Mouse (Mus musculus): ENCODE results near the gene Foxk1.

Foxk1 gene

GRCm38 (mm10) chr5:142386784-142387680 is 14.3 kb upstream of the Foxk1 start:
- in situ Hi-C loops (cut with MboI, MseI), result no loop called here

DNA sequence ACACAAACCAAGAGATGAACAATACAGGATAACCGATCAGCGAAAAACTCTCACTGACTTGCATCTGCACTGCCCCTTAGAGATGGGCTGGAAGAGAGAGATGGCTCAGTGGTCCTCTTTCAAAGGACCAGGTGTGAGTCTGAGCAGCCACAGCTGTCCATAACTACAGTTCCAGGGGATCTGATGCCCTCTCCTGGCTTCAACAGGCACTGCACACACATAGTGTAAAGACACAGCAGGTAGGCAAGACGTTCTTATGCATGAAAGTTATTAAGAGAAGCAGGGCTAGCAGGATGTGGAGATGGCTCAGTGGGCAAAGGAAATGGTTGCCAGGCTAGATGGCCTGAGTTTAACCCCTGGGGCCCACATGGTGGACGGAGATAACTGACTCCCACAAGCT is 13.6 kb upstream of the Foxk1 start:
- in situ Hi-C loops (cut with MboI, MseI), result no loop called here

DNA sequence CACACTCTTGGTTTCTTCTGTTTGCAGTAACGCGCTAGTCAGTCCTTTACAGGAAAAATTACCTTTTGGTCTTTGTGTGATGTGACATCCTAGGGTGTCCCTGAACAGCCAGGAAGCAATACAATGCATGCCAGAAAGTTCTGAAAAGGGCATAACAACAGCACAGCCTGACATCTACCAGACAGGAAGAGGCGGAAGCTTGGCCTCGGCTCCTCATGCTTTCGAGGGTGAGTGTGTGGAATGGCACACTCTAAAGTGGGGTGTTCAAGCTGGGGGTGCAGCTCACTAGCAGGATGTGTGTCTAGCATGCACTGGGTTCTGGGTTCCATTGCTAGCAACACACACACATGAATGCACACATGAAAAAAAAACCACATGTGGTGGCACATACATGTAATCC is 9.6 kb upstream of the Foxk1 start:
- in situ Hi-C loops (cut with MboI, MseI), result no loop called here

DNA sequence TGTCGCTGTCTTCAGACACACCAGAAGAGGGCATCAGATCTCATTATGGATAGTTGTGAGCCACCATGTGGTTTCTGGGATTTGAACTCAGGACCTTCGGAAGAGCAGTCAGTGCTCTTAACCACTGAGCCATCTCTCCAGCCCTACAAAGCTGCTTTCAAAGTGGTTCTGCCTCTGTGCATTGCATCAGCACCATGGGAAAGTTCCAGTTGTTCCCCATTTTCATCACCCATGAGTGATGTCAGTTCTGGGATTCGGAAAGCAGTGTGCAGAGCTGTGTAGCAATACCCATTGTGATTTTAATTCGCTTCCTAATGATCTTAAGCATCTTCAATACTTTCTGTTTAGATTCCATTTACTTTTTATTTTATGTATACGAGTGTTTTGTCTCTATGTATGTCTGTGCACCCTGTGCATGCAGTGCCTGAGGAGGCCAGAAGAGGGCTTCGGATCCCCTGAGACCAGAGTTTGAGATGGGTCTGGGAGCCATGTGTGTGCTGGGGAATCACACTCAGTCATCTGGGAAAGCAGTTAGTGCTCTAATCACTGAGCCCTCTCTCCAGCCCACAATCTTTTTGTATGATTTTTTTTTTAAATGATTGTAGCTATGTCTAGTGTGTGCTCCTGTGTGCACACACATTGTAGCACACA is 6.6 kb upstream of the Foxk1 start:
- in situ Hi-C loops (cut with MboI, MseI), result no loop called here

DNA sequence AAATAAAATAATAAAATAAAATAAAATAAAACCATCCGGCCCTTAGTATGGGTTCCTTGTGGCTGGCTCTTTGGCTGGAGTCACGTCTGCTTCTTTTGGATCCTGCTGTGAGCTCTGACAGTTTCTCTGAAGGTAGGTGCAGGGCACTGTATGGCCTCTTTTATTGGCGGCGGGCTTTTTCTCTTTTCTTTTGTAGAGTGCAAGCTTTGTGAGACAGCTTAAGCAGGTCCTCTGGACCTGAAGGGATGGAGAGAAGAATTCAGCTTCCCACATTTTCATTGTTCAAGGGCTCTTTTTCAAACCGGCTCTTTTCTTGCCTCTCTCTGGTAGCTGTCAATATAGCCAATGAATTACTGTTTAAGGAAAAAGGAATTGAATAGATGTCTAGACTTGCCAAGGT is 5.4 kb upstream of the Foxk1 start:
- in situ Hi-C loops (cut with MboI, MseI), result no loop called here

GRCm38 (mm10) chr5:142400181-142400883 is 965 bp upstream of the Foxk1 start:
- in situ Hi-C loops (cut with MboI, MseI), result loop anchor here in 1 of 2 experiments (5.0 to 25.0 kb wide), 2 partner anchors 33 to 1888 kb away; partner anchors contain the start of gene Chst12

- in situ Hi-C loops (cut with MboI, MseI), result loop anchor here in 1 of 2 experiments (5.0 to 25.0 kb wide), 2 partner anchors 35 to 1890 kb away; partner anchors contain the start of gene Chst12
These were observed 636 bp downstream of the Foxk1 start for GRCm38 (mm10) chr5:142401641-142402625.

DNA sequence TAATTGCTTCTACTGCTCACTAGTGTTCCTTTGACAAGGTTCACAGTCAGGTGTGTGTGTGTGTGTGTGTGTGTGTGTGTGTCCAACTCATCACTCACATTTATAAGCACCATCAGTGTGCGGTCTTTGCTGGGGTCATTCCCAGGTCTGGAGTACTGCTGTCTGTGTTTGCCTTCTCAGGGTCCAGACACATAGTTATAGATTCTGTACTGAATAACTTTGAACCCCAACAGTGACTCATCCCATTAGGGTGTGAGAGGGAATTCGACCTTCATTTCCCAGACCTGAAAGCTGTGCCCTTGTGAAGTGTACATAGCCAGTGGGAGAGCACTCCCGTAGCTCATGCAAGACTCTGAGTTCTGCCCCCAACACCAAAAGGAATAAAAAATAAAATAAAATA is 2.4 kb downstream of the Foxk1 start:
- in situ Hi-C loops (cut with MboI, MseI), result loop anchor here in 1 of 2 experiments (5.0 to 25.0 kb wide), 2 partner anchors 36 to 1891 kb away; partner anchors contain the start of gene Chst12

DNA sequence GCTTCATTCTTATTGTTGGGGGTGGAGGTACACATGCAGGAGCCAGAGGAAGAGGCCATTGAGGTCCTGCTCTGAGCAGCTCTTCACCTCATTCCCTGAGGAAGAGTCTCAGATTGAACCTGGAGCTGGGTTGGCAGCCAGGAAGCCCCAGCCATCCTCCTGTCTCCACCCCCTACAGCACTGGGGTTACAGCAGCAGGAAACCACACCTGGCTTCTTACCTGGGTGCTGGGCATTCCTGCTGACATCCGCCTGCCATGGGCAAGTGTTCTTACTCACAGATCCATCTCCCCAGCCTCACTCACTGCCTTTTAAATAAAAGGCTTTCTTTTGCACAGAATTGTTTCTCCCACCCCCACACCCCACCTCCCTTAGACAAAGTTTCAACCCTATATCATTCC is 3.0 kb downstream of the Foxk1 start:
- in situ Hi-C loops (cut with MboI, MseI), result loop anchor here in 1 of 2 experiments (5.0 to 25.0 kb wide), 2 partner anchors 37 to 1892 kb away; partner anchors contain the start of gene Chst12

DNA sequence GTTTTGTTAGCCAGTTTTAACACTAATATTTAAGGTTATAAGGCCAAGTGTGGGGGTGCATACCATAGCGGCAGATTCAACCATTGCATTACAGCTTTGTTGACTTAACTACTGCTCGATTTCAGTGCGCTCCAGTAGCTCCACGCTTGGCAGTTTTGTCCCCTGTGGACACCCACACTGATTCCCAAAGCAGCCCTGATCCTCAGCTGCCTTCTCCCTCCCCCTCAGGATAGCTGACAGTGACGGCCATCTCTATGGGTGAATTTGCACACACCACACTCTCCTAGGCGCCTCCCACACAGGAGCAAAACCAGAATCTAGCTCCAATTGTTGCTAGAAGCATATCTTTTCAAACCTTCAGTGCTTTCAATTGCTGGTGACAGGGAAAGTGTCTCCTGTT is 4.1 kb downstream of the Foxk1 start:
- in situ Hi-C loops (cut with MboI, MseI), result loop anchor here (5.0 to 25.0 kb wide), 3 partner anchors 37 to 1893 kb away; partner anchors contain the start of gene Chst12 (in 1 of the 2)

GRCm38 (mm10) chr5:142406401-142406800 is 5.1 kb downstream of the Foxk1 start:
- in situ Hi-C loops (cut with MboI, MseI), result loop anchor here (5.0 to 25.0 kb wide), 3 partner anchors 36 to 1894 kb away; partner anchors contain the start of gene Chst12 (in 1 of the 2)

- in situ Hi-C loops (cut with MboI, MseI), result loop anchor here (5.0 to 25.0 kb wide), 3 partner anchors 35 to 1895 kb away; partner anchors contain the start of gene Chst12 (in 1 of the 2)
These were observed 5.6 kb downstream of the Foxk1 start for GRCm38 (mm10) chr5:142406937-142407336.

GRCm38 (mm10) chr5:142407381-142407780 is 6.1 kb downstream of the Foxk1 start:
- in situ Hi-C loops (cut with MboI, MseI), result loop anchor here (5.0 to 25.0 kb wide), 3 partner anchors 35 to 1895 kb away; partner anchors contain the start of gene Chst12 (in 1 of the 2)

DNA sequence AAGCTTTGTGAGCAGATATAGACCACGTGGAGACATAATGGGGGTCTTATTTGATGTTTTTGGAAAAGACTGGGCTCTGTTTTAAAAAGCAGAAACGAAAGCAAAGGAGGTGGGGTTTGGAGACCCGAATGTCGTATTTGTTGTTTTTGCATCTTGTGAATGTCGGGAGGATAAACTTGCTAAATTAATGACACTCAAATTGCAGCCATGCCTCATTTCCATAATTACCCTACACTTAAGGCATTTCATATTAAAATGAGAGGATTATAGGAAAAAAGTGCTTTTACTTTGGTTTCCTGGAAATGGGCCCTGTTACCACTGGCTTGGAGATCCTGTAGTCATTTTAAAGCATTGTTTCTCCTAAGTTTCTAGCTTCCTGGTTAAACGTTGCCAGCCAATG is 7.9 kb downstream of the Foxk1 start:
- in situ Hi-C loops (cut with MboI, MseI), result loop anchor here (5.0 to 25.0 kb wide), 3 partner anchors 33 to 1897 kb away; partner anchors contain the start of gene Chst12 (in 1 of the 2)

GRCm38 (mm10) chr5:142410348-142410747 is 9.1 kb downstream of the Foxk1 start:
- in situ Hi-C loops (cut with MboI, MseI), result loop anchor here in 1 of 2 experiments (25.0 kb wide), 1 partner anchor 1898 kb away; the partner anchor contains the start of gene Chst12

DNA sequence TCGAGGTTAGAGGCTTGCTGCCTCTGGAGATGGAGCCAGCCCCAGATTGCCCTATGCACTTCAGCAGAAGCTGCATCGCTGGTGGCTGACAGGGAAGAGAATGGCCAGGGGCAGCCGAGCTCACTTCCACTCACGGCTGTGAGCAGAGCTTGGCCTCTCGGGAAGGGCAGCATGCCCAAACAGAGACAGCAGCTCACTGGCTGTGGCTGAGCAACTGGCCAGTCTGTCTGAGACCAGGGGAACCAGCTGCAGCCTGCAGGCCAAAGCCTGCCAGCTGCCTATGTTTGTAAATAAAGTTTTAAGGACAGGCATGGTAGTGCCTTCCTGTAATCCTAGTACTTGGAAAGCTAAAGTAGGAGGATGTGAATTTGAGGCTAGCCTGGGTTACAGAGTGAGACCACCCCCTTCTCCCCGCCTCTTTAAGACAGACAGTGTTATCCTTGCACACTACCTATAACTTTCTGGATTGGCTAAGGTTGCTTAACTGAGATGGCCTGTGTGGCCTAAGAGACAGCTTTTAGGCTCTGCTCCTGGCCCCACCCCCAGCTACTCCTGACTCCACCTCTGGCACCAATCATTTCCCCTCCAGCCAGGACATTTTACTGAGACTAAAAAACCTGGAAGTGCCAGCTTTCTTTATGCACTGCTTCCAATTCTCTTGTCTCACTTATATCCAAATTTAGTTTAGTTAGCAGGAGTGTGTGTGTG is 11.5 kb downstream of the Foxk1 start:
- in situ Hi-C loops (cut with MboI, MseI), result loop anchor here in 1 of 2 experiments (25.0 kb wide), 1 partner anchor 1901 kb away; the partner anchor contains the start of gene Chst12

DNA sequence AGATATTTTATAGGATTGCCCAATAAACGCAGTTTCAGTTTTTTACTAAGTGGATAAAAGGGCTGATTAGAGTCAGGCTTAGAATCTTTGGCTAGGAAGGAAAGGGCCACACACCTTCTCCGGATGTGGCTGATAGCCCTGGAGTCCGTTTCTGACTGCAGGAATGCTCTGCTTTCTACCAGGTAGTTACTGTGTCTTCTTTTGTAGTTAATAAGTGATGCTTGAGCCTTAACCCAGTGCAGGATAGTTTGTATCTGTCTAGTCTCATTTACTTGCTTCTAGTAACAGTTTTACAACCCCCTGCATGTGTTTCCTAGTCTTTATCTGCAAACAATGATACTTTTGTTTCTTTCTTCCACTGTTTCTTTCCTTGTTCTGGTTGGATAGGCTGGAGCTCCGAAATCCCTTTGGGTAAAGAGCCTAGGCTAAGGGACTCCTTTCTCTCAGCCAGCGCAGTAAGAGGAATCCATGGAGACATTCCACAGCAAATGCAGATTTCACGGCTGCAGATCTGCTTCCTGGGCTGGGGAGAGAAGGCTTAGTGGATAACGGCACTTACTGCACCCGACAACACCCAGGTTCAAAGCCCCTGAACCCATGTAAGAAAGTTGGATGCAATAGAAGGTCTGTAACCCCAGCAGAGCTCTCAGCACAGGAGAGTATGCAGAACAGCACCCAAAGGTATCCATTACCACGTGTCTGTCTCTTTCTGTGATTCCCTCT is 12.6 kb downstream of the Foxk1 start:
- in situ Hi-C loops (cut with MboI, MseI), result loop anchor here in 1 of 2 experiments (25.0 kb wide), 1 partner anchor 1902 kb away; the partner anchor contains the start of gene Chst12

GRCm38 (mm10) chr5:142415401-142415800 is 14.1 kb downstream of the Foxk1 start:
- in situ Hi-C loops (cut with MboI, MseI), result loop anchor here in 1 of 2 experiments (25.0 kb wide), 1 partner anchor 1903 kb away; the partner anchor contains the start of gene Chst12
